ENCODE assay signal across 22 mouse cellular contexts in genomic region chr5:112483030-112483429, GRCm38 (mm10). TPM values are rescaled to one million over a fixed set of nuclear protein-coding genes. Genes with fewer than 3 reads are reported as not detected.
DNase-seq lines count a peak whose midpoint lies in the region; ATAC-seq and TF ChIP-seq lines count a peak whose summit lies in the region.
"Had no signal": no experiment of that assay in that cellular context is flagged by ENCODE, and none has a peak within 500 bp of the region (broad histone marks: within the 10 kb centered on the region; RNA-seq: fewer than 3 reads in every experiment).

No protein-coding gene starts in this region.

- H3K4me1 ChIP-seq in hindbrain, embryonic 10.5 days (replicated peaks): peaks cover 69% of the 10 kb centered on the region
- H3K4me1 ChIP-seq in hindbrain, postnatal 0 days (ENCODE audit: insufficient read depth, low read length): peaks cover 27% of the 10 kb centered on the region
- H3K4me1 ChIP-seq in hindbrain, embryonic 14.5 days (replicated peaks; ENCODE audit: control insufficient read depth, insufficient read depth, low read length): peaks cover 39% of the 10 kb centered on the region

- no peaks in the 10 kb centered on the region for H3K36me3 ChIP-seq in hindbrain, embryonic 10.5 days
- no peaks in the 10 kb centered on the region for H3K36me3 ChIP-seq in hindbrain, postnatal 0 days (ENCODE audit: insufficient read depth, low read length)
- no peaks in the 10 kb centered on the region for H3K36me3 ChIP-seq in hindbrain, embryonic 14.5 days (replicated peaks; ENCODE audit: control insufficient read depth, insufficient read depth)
- H3K36me3 ChIP-seq: embryonic facial prominence, embryonic 13.5 days; limb, embryonic 15.5 days; neural tube, embryonic 15.5 days had no signal

- H3K4me3 ChIP-seq in hindbrain, embryonic 10.5 days: no peak overlapping the region
- no peak overlapping the region for H3K4me3 ChIP-seq in hindbrain, postnatal 0 days (ENCODE audit: low read length)
- no peak overlapping the region for H3K4me3 ChIP-seq in hindbrain, embryonic 14.5 days (replicated peaks; ENCODE audit: low read length)
- H3K4me3 ChIP-seq: embryonic facial prominence, embryonic 13.5 days; limb, embryonic 15.5 days; neural tube, embryonic 15.5 days had no signal

- no peak; the same call in 1 of the 2 replicates for ATAC-seq in hindbrain, postnatal 0 days
- no peak for ATAC-seq in hindbrain, embryonic 14.5 days (ENCODE audit: low FRiP score)
- ATAC-seq: intestine, postnatal 0 days; liver, postnatal 0 days had no signal

- TF ChIP-seq CTCF in hindbrain, postnatal 0 days (IDR thresholded peaks at IDR 0.05; ENCODE audit: low read depth): no peak

- no peak overlapping the region for H3K4me2 ChIP-seq in hindbrain, postnatal 0 days (ENCODE audit: low read depth, low read length)
- H3K4me2 ChIP-seq in hindbrain, embryonic 14.5 days (replicated peaks): no peak overlapping the region
- H3K4me2 ChIP-seq: embryonic facial prominence, embryonic 13.5 days; limb, embryonic 15.5 days had no signal

- peaks cover 56% of the 10 kb centered on the region for H3K27me3 ChIP-seq in hindbrain, embryonic 10.5 days (ENCODE audit: insufficient read depth, poor library complexity, severe bottlenecking)
- H3K27me3 ChIP-seq in hindbrain, postnatal 0 days (ENCODE audit: insufficient read depth, low read length): no peaks in the 10 kb centered on the region
- H3K27me3 ChIP-seq in hindbrain, embryonic 14.5 days (ENCODE audit: control insufficient read depth, insufficient read depth, low read length): no peaks in the 10 kb centered on the region
- H3K27me3 ChIP-seq: neural tube, embryonic 15.5 days had no signal

- peak overlapping the region; percentile 82 for H3K27ac ChIP-seq in hindbrain, embryonic 10.5 days
- no peak overlapping the region; the same call in 1 of the 2 replicates for H3K27ac ChIP-seq in hindbrain, postnatal 0 days
- peak overlapping the region; percentile 79; the same call in 1 of the 2 replicates for H3K27ac ChIP-seq in hindbrain, embryonic 14.5 days
- H3K27ac ChIP-seq: embryonic facial prominence, embryonic 13.5 days; limb, embryonic 15.5 days had no signal

- no peak overlapping the region for H3K9ac ChIP-seq in hindbrain, postnatal 0 days (replicated peaks; ENCODE audit: low read length)
- no peak overlapping the region for H3K9ac ChIP-seq in hindbrain, embryonic 14.5 days
- H3K9ac ChIP-seq: embryonic facial prominence, embryonic 13.5 days; limb, embryonic 15.5 days; liver, postnatal 0 days; neural tube, embryonic 15.5 days had no signal

- H3K9me3 ChIP-seq in hindbrain, embryonic 10.5 days: no peaks in the 10 kb centered on the region
- H3K9me3 ChIP-seq in hindbrain, postnatal 0 days (ENCODE audit: low read length): no peaks in the 10 kb centered on the region
- H3K9me3 ChIP-seq in hindbrain, embryonic 14.5 days (ENCODE audit: control insufficient read depth, low read length): no peaks in the 10 kb centered on the region
- H3K9me3 ChIP-seq: embryonic facial prominence, embryonic 13.5 days; limb, embryonic 15.5 days; neural tube, embryonic 15.5 days had no signal

- 86% methylated on average over 8 of the region's 8 CpGs for WGBS in hindbrain, embryonic 10.5 days
- WGBS in hindbrain, postnatal 0 days: 86% methylated on average over 8 of the region's 8 CpGs
- 78% methylated on average over 8 of the region's 8 CpGs for WGBS in hindbrain, embryonic 14.5 days

- DNase-seq in hindbrain, embryonic 10.5 days (ENCODE audit: low spot score): no peak
- DNase-seq in hindbrain, postnatal 0 days (ENCODE audit: low spot score): no peak
- DNase-seq in thymus, postnatal 25 days: peak; percentile 8
- no peak for DNase-seq in thymus, postnatal 10 days (ENCODE audit: low spot score in 2 of 2)
- DNase-seq in hindbrain, embryonic 14.5 days (ENCODE audit: low spot score): no peak
- DNase-seq in thymus, postnatal 4 days: peak; percentile 29
- DNase-seq in gastrocnemius, adult 8-10 months (ENCODE audit: low spot score in 2 of 2): no peak
- no peak for DNase-seq in testis, postnatal 14 days (ENCODE audit: low spot score)
- DNase-seq: adrenal gland, postnatal 36 days; heart, adult 18-20 months; heart, postnatal 14 days; kidney, postnatal 14 days; liver, postnatal 0 days; retina, postnatal 1 day had no signal

RNA-seq across cellular contexts. Expression of gene Gm6588, which starts 33.8 kb away (rescaled TPM):
- polyA plus RNA-seq in hindbrain, embryonic 10.5 days (2016; fragmentation: Nextera tagmentation; extraction: Ambion mirVana): 0.14 TPM in 1 of 2 replicates, not detected in the other
- total RNA-seq in hindbrain, postnatal 0 days (2014; rRNA removed): not detected in 2 replicates
- polyA plus RNA-seq in hindbrain, postnatal 0 days (2015; fragmentation: Nextera tagmentation; extraction: Ambion mirVana): 0.25 and 0.58 TPM in 2 replicates
- 0.23 and 0.29 TPM in 2 replicates for polyA plus RNA-seq in hindbrain, embryonic 14.5 days (2014; fragmentation: Nextera tagmentation; extraction: Ambion mirVana)
- total RNA-seq in gastrocnemius, adult 8-10 months (2022): not detected
- total RNA-seq: adrenal gland, postnatal 36 days; heart, adult 18-20 months; heart, postnatal 14 days; layer of hippocampus, postnatal 14 days; left cerebral cortex, postnatal 14 days; MEL had no signal
- polyA plus RNA-seq: C2C12; intestine, postnatal 0 days; liver, postnatal 0 days had no signal

Comparison
In these comparisons a context has a peak if more than half of its experiments do, and no peak if none do; other contexts are left out.
1. DNase-seq: peak in thymus, postnatal 25 days (single experiment) and thymus, postnatal 4 days (single experiment); none in hindbrain, embryonic 10.5 days (single experiment), hindbrain, postnatal 0 days (single experiment), thymus, postnatal 10 days (0 of 2), hindbrain, embryonic 14.5 days (single experiment), gastrocnemius, adult 8-10 months (0 of 2) and testis, postnatal 14 days (single experiment).